Comparison of ENCODE assay signal across 31 mouse cellular contexts in genomic region chr2:92266100-92266617, GRCm38 (mm10).
A peak's percentile ranks its signal among the peaks of the same experiment; 100 is the strongest.
DNase-seq lines count a peak whose midpoint lies in the region; ATAC-seq and TF ChIP-seq lines count a peak whose summit lies in the region.
"Had no signal": no experiment of that assay in that cellular context is flagged by ENCODE, and none has a peak within 500 bp of the region (broad histone marks: within the 10 kb centered on the region; RNA-seq: fewer than 3 reads in every experiment).

No protein-coding gene starts in this region.

- H3ac ChIP-seq in myocyte (ENCODE audit: control insufficient read depth, insufficient read length), result no peak overlapping the region

- H3K9ac ChIP-seq in lung, postnatal 0 days (replicated peaks; ENCODE audit: low read depth), result no peak overlapping the region
- no peak overlapping the region for H3K9ac ChIP-seq in kidney, embryonic 14.5 days (ENCODE audit: low read depth, low read length)
- H3K9ac ChIP-seq: embryonic facial prominence, embryonic 13.5 days; hindbrain, embryonic 12.5 days; intestine, embryonic 15.5 days; limb, embryonic 13.5 days; lung, embryonic 15.5 days had no signal

- H3K4me2 ChIP-seq in lung, postnatal 0 days (replicated peaks; ENCODE audit: low read depth, low read length), result no peak overlapping the region
- peak overlapping the region; percentile 10 for H3K4me2 ChIP-seq in myocyte (ENCODE audit: low read depth)
- H3K4me2 ChIP-seq in kidney, embryonic 14.5 days (replicated peaks; ENCODE audit: low read depth, low read length), result no peak overlapping the region
- H3K4me2 ChIP-seq: embryonic facial prominence, embryonic 13.5 days; heart, embryonic 11.5 days; hindbrain, embryonic 12.5 days; intestine, embryonic 15.5 days; limb, embryonic 13.5 days; liver, embryonic 11.5 days; lung, embryonic 15.5 days had no signal

- H3K4me3 ChIP-seq in lung, postnatal 0 days (ENCODE audit: low read depth, low read length), result no peak overlapping the region
- H3K4me3 ChIP-seq in myocyte, result no peak overlapping the region
- no peak overlapping the region for H3K4me3 ChIP-seq in kidney, embryonic 14.5 days (ENCODE audit: low read length)
- H3K4me3 ChIP-seq: embryonic facial prominence, embryonic 13.5 days; hindbrain, embryonic 12.5 days; intestine, embryonic 15.5 days; limb, embryonic 13.5 days; lung, embryonic 15.5 days; megakaryocyte, embryonic 14.5 days had no signal

- WGBS in lung, postnatal 0 days, result 43% methylated on average over 9 of the region's 9 CpGs
- 80% methylated on average over 9 of the region's 9 CpGs for WGBS in kidney, embryonic 14.5 days

- TF ChIP-seq POLR2A in myocyte (IDR thresholded peaks at IDR 0.05; ENCODE audit: insufficient read length, low read depth), result no peak

- H3K9me3 ChIP-seq in lung, postnatal 0 days (ENCODE audit: low read length), result no peaks in the 10 kb centered on the region
- H3K9me3 ChIP-seq in kidney, embryonic 14.5 days (ENCODE audit: control insufficient read depth, low read length), result no peaks in the 10 kb centered on the region
- H3K9me3 ChIP-seq: embryonic facial prominence, embryonic 13.5 days; hindbrain, embryonic 12.5 days; intestine, embryonic 15.5 days; limb, embryonic 13.5 days; lung, embryonic 15.5 days; megakaryocyte, embryonic 14.5 days had no signal

- no peaks in the 10 kb centered on the region for H3K27me3 ChIP-seq in lung, postnatal 0 days (replicated peaks; ENCODE audit: insufficient read depth, low read length)
- H3K27me3 ChIP-seq in myocyte (ENCODE audit: control insufficient read depth, insufficient read depth, insufficient read length), result no peaks in the 10 kb centered on the region
- no peaks in the 10 kb centered on the region for H3K27me3 ChIP-seq in kidney, embryonic 14.5 days (ENCODE audit: control insufficient read depth, insufficient read depth, low read length)
- H3K27me3 ChIP-seq: embryonic facial prominence, embryonic 13.5 days; hindbrain, embryonic 12.5 days; intestine, embryonic 15.5 days; limb, embryonic 13.5 days; lung, embryonic 15.5 days; megakaryocyte, embryonic 14.5 days; Patski had no signal

- no peaks in the 10 kb centered on the region for H3K79me2 ChIP-seq in myocyte (ENCODE audit: control insufficient read depth, insufficient read depth)

- H3K36me3 ChIP-seq in lung, postnatal 0 days (ENCODE audit: insufficient read depth, low read length), result no peaks in the 10 kb centered on the region
- H3K36me3 ChIP-seq in myocyte (ENCODE audit: control insufficient read depth, insufficient read depth), result no peaks in the 10 kb centered on the region
- H3K36me3 ChIP-seq in kidney, embryonic 14.5 days (ENCODE audit: control insufficient read depth, insufficient read depth, low read length), result no peaks in the 10 kb centered on the region
- H3K36me3 ChIP-seq: intestine, embryonic 15.5 days; lung, embryonic 15.5 days had no signal

- H3K4me1 ChIP-seq in lung, postnatal 0 days (ENCODE audit: insufficient read depth, low read depth, low read length), result no peaks in the 10 kb centered on the region
- H3K4me1 ChIP-seq in kidney, embryonic 14.5 days (ENCODE audit: control insufficient read depth, insufficient read depth, low read length), result no peaks in the 10 kb centered on the region
- H3K4me1 ChIP-seq: embryonic facial prominence, embryonic 13.5 days; hindbrain, embryonic 12.5 days; intestine, embryonic 15.5 days; limb, embryonic 13.5 days had no signal

- peak; percentile 22 to 32 for DNase-seq in frontal cortex, postnatal 36 days (ENCODE audit: low spot score in 2 of 2)
- DNase-seq in frontal cortex, postnatal 25 days (ENCODE audit: low spot score in 2 of 2), result no peak
- peak; percentile 46 for DNase-seq in lung, postnatal 0 days (ENCODE audit: low spot score)
- no peak for DNase-seq in lung, postnatal 14 days
- peak; percentile 35 for DNase-seq in Muller cell, postnatal 12 days (ENCODE audit: inconsistent ontology term)
- DNase-seq in testis, postnatal 14 days (ENCODE audit: low spot score), result no peak
- DNase-seq: adrenal gland, postnatal 10 days; cerebellum, adult 11 months; cerebellum, adult 9-10 months; gastrocnemius, postnatal 10 days; heart, postnatal 36 days; kidney, adult 8-10 months; kidney, postnatal 10 days; layer of hippocampus, adult 9-11 months; lung, postnatal 4 days; midbrain, embryonic 14.5 days; thymus, adult 18-20 months; thymus, postnatal 25 days had no signal

- TF ChIP-seq CTCF in lung, postnatal 0 days (IDR thresholded peaks at IDR 0.05), result no peak

- ATAC-seq in lung, postnatal 0 days, result peak; percentile 38
- no peak for ATAC-seq in kidney, embryonic 14.5 days (ENCODE audit: low FRiP score, low TSS enrichment)
- ATAC-seq: CD4-positive, CD25-positive, alpha-beta regulatory T cell, adult 4 months; hindbrain, postnatal 0 days; intestine, embryonic 15.5 days; Patski had no signal

- no peak for TF ChIP-seq EP300 in lung, postnatal 0 days (IDR thresholded peaks at IDR 0.05)

- H3K27ac ChIP-seq in lung, postnatal 0 days (ENCODE audit: low read length), result no peak overlapping the region
- no peak overlapping the region for H3K27ac ChIP-seq in kidney, embryonic 14.5 days (ENCODE audit: low read depth, low read length)
- H3K27ac ChIP-seq: embryonic facial prominence, embryonic 13.5 days; hindbrain, embryonic 12.5 days; hindbrain, postnatal 0 days; intestine, embryonic 15.5 days; limb, embryonic 13.5 days; lung, embryonic 15.5 days had no signal

TF ChIP-seq in myocyte, 11 proteins besides CTCF, POLR2A, EP300 and RAD21:
- TF ChIP-seq USF1 (IDR thresholded peaks at IDR 0.05; ENCODE audit: low read depth), result no peak
- TF ChIP-seq SRF (IDR thresholded peaks at IDR 0.05; ENCODE audit: control insufficient read depth, insufficient read length, low read depth), result no peak
- no peak for TF ChIP-seq MYOG (IDR thresholded peaks at IDR 0.05; ENCODE audit: control insufficient read depth in 1 of 3, insufficient read depth in 1 of 3, insufficient read length in 2 of 3, low read depth in 2 of 3)
- TF ChIP-seq POLR2AphosphoS2 (IDR thresholded peaks at IDR 0.05; ENCODE audit: insufficient read length, low read depth), result no peak
- TF ChIP-seq TCF3 (IDR thresholded peaks at IDR 0.05; ENCODE audit: insufficient read length, low read depth), result no peak

Comparison
In these comparisons a context has a peak if more than half of its experiments do, and no peak if none do; other contexts are left out.
1. DNase-seq: peak in frontal cortex, postnatal 36 days (2 of 2), lung, postnatal 0 days (single experiment) and Muller cell, postnatal 12 days (single experiment); none in frontal cortex, postnatal 25 days (0 of 2), lung, postnatal 14 days (single experiment) and testis, postnatal 14 days (single experiment).